Mouse (Mus musculus) kidney, adult 2 months (tissue): Measurements from ENCODE around the gene Nudt4.

Experiments used
- CTCF ChIP-seq: fragments of 200-500 bp; conservative IDR thresholded peaks from 2 replicates; pipeline ENCODE4 v1.5.1; 2011; ENCODE audit warnings: low read depth, mild to moderate bottlenecking, control low read depth, low read length, moderate library complexity, mixed read lengths; ENCODE audit not compliant: insufficient read depth, insufficient read length
- POLR2A ChIP-seq: fragments of 200-500 bp; IDR thresholded peaks from one replicate; pipeline ENCODE4 v1.6.1; 2011; ENCODE audit warnings: low read depth, low read length, control low read depth

GRCm38 (mm10) chr10:95536222-95536541 lies 27.8 kb downstream of the Nudt4 start:
- TF ChIP-seq CTCF (no peak), POLR2A (no peak)
